Mouse (Mus musculus): Measurements from ENCODE around the gene Plpp3. TPM values are rescaled to one million over a fixed set of nuclear protein-coding genes. Genes with fewer than 3 reads are reported as not detected.

Plpp3 gene
- total RNA-seq (2012; rRNA removed) (not detected in 2 replicates), polyA plus RNA-seq (2012; ENCODE audit: insufficient read depth in 1 of 2, insufficient read length in 2 of 2, low read depth in 1 of 2, low replicate concordance in 2 of 2, missing spikeins in 1 of 2) (not detected)

- Histone ChIP-seq H3K4me1 (ENCODE audit: control insufficient read depth in 1 of 2, insufficient read depth in 2 of 2, low read length in 2 of 2) (no peaks in the 10 kb centered on the region), H3K27ac (ENCODE audit: control insufficient read depth, low read depth, low read length) (no peak within 1 kb of the TSS), H3K79me2 (ENCODE audit: control insufficient read depth, insufficient read depth, low read length, poor library complexity) (no peaks in the 10 kb centered on the region), H3K9ac (ENCODE audit: control insufficient read depth, low read depth, low read length, poor library complexity, severe bottlenecking) (no peak within 1 kb of the TSS), H3K27me3 (ENCODE audit: control insufficient read depth in 1 of 2, insufficient read depth in 2 of 2, low read length in 2 of 2) (no peaks in the 10 kb centered on the region), H3K9me3 (replicated peaks; ENCODE audit: insufficient read depth, low read length) (no peaks in the 10 kb centered on the region), H3K4me3 (ENCODE audit: control insufficient read depth in 1 of 2, insufficient read depth in 1 of 2, low read depth in 2 of 2, low read length in 2 of 2) (no peak within 1 kb of the TSS), H3K36me3 (ENCODE audit: control insufficient read depth in 1 of 2, insufficient read depth in 2 of 2, low read length in 2 of 2) (no peaks in the 10 kb centered on the region)
- DNase-seq (ENCODE audit: low read depth, low spot score), result no peak
- TF ChIP-seq ZC3H11A (IDR thresholded peaks at IDR 0.05; ENCODE audit: low read depth, low read length) (no peak), POLR2AphosphoS2 (IDR thresholded peaks at IDR 0.05; ENCODE audit: low read length) (no peak), MEF2A (IDR thresholded peaks at IDR 0.05; ENCODE audit: extremely low read depth, insufficient replicate concordance, low read depth, low read length, poor library complexity, severe bottlenecking) (no peak), POLR2A (IDR thresholded peaks at IDR 0.05; ENCODE audit: control insufficient read depth in 1 of 2, insufficient read depth in 1 of 2, low read depth in 1 of 2, low read length in 2 of 2, poor library complexity in 1 of 2) (no peak), E2F4 (IDR thresholded peaks at IDR 0.05; ENCODE audit: borderline replicate concordance, low read depth, low read length) (no peak), CHD1 (IDR thresholded peaks at IDR 0.05; ENCODE audit: low read depth, low read length) (no peak), ZKSCAN1 (IDR thresholded peaks at IDR 0.05; ENCODE audit: low read depth, low read length) (no peak), JUND (IDR thresholded peaks at IDR 0.05; ENCODE audit: low read depth, low read length) (no peak), ETS1 (IDR thresholded peaks at IDR 0.05; ENCODE audit: low read depth, low read length) (no peak), TAL1 (IDR thresholded peaks at IDR 0.05; ENCODE audit: low read length) (no peak), SMC3 (IDR thresholded peaks at IDR 0.05; ENCODE audit: low read depth, low read length) (no peak), MYB (IDR thresholded peaks at IDR 0.05; ENCODE audit: low read depth, low read length) (no peak), MAFK (IDR thresholded peaks at IDR 0.05; ENCODE audit: borderline replicate concordance, low read depth, low read length) (no peak), POLR2AphosphoS5 (IDR thresholded peaks at IDR 0.05; ENCODE audit: borderline replicate concordance, low read depth, low read length) (no peak), UBTF (IDR thresholded peaks at IDR 0.05; ENCODE audit: borderline replicate concordance, insufficient read depth, low read depth, low read length) (no peak), MAX (IDR thresholded peaks at IDR 0.05; ENCODE audit: low read length) (no peak), USF1 (IDR thresholded peaks at IDR 0.05; ENCODE audit: low read depth, low read length) (no peak)
These were observed at the start of gene Plpp3 for GRCm38 (mm10) chr4:105157276-105158168. Gene Plpp3 (plus strand): TSS chr4:105157347.

GRCm38 (mm10) chr4:105107943-105108640 is 49.1 kb upstream of the Plpp3 start:
- H3K4me3 ChIP-seq (ENCODE audit: control insufficient read depth in 1 of 2, insufficient read depth in 1 of 2, low read depth in 2 of 2, low read length in 2 of 2), result no peak overlapping the region
- no peak for TF ChIP-seq POLR2AphosphoS2 (IDR thresholded peaks at IDR 0.05; ENCODE audit: low read length)
- H3K36me3 ChIP-seq (ENCODE audit: control insufficient read depth in 1 of 2, insufficient read depth in 2 of 2, low read length in 2 of 2), result no peaks in the 10 kb centered on the region
- H3K4me1 ChIP-seq (ENCODE audit: control insufficient read depth in 1 of 2, insufficient read depth in 2 of 2, low read length in 2 of 2), result no peaks in the 10 kb centered on the region
- no peaks in the 10 kb centered on the region for H3K27me3 ChIP-seq (ENCODE audit: control insufficient read depth in 1 of 2, insufficient read depth in 2 of 2, low read length in 2 of 2)
- no peak overlapping the region for H3K27ac ChIP-seq (ENCODE audit: control insufficient read depth, low read depth, low read length)
- no peaks in the 10 kb centered on the region for H3K9me3 ChIP-seq (replicated peaks; ENCODE audit: insufficient read depth, low read length)
- DNase-seq (ENCODE audit: low read depth, low spot score), result no peak
- no peak overlapping the region for H3K9ac ChIP-seq (ENCODE audit: control insufficient read depth, low read depth, low read length, poor library complexity, severe bottlenecking)
- H3K79me2 ChIP-seq (ENCODE audit: control insufficient read depth, insufficient read depth, low read length, poor library complexity), result no peaks in the 10 kb centered on the region
